Mouse (Mus musculus): ENCODE measurements at regions not wholly inside any gene's neighbourhood (a gene's known extent, or its start where the extent isn't known, plus 50 kb on each side); places are given as distances from the start of the nearest gene placed in this dataset.

DNA sequence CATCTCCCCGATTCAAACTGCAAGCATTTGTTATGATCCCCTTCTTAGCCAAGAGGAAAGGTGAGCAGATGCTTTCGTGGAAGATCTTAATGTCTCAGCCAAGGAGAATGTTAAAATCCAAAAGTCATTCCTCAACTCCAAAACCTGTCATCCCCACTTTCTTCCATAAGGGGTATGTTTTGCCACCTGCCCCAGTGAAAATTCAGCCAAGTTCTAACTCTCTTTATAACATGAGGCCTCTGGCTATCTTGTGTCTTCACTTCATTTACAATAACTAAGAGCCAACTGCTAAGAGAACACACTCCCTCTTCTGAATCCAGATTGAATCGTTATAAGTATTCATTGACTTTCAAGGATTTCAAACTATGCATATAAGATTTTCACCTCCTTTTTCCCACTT, 246.7 kb upstream of the Adam34 start:
- no peak overlapping the region for H3K9ac ChIP-seq (ENCODE audit: low read depth, low read length)
- H3K27ac ChIP-seq (ENCODE audit: low read depth, low read length): no peak overlapping the region
- H3K4me2 ChIP-seq (ENCODE audit: low read length): no peak overlapping the region
- H3K4me1 ChIP-seq (ENCODE audit: control insufficient read depth, insufficient read depth, low read depth, low read length): no peaks in the 10 kb centered on the region
- 84% methylated on average over 3 of the region's 3 CpGs for WGBS
- H3K4me3 ChIP-seq (ENCODE audit: low read length): no peak overlapping the region
- ATAC-seq: no peak
- H3K27me3 ChIP-seq (replicated peaks; ENCODE audit: control insufficient read depth, insufficient read depth, low read length): no peaks in the 10 kb centered on the region
- no peaks in the 10 kb centered on the region for H3K9me3 ChIP-seq (ENCODE audit: control insufficient read depth, low read length)
- H3K36me3 ChIP-seq (ENCODE audit: control insufficient read depth, insufficient read depth, low read length): no peaks in the 10 kb centered on the region

DNA sequence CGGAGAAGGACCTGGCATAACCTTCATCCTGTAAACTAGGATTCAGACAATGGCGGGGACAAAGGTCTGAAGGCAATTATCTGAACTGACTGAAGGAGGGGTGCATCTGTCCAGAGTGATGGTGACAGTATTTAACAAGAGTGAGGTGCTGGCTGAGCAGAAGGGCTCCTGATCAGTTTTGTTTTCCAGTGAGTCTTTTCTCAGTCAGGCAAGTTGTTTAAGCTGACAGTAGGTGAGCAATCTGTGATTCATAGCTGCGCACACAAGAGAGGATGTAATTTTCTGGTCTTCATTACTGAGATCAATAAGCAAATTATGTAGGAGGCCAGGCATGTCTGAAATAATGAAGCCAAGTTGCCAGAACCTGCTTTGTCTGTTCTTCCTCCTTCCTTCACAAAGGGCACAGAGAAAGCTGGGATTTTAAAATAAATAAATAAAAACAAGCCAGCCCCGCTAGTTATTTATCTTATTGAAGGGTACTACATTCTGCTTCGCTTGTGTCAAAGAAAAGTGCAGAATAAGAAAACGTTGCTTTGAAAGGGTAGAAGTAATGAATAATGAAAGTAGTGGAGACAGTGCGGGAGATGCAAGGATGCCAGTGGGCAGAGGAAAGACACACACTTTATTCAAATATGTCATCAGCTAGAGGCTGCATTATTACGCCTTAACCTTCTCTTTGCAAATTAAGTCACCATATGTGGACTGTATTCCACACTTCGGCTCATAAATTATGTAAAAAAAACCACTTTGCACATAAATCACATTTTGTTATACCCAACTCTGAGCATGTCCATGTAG, 239.6 kb upstream of the Adam34 start:
- H3K27ac ChIP-seq (ENCODE audit: low read depth, low read length): no peak overlapping the region
- 42% methylated on average over 9 of the region's 9 CpGs for WGBS
- ATAC-seq: peak; percentile 48; the same call in 1 of the 2 replicates

DNA sequence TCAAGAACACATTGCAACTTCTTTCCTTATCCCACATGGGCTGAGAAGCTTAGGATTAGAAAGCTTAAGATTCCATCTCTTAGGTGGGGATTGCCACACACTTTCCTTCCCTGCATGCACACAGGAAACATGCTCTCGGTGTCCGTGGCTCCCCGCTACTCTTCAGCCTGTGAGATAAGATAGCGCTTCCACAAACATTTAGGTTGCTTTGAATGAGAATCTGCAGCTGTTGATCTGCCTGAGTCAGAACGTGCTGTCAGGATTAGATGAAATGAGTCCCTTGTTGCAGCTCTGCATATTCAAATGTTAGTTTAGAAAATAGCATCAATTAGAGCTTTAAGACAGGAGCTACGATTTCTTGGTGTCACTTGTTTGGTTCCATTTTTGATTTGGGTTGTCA, 239.0 kb upstream of the Adam34 start:
- H3K9ac ChIP-seq (ENCODE audit: low read depth, low read length): no peak overlapping the region
- ATAC-seq: no peak
- 35% methylated on average over 6 of the region's 6 CpGs for WGBS
- H3K4me3 ChIP-seq (ENCODE audit: low read length): no peak overlapping the region
- no peak overlapping the region for H3K27ac ChIP-seq (ENCODE audit: low read depth, low read length)
- H3K4me1 ChIP-seq (ENCODE audit: control insufficient read depth, insufficient read depth, low read depth, low read length): no peaks in the 10 kb centered on the region; the same call in 1 of the 2 replicates
- H3K9me3 ChIP-seq (ENCODE audit: control insufficient read depth, low read length): no peaks in the 10 kb centered on the region
- H3K4me2 ChIP-seq (ENCODE audit: low read length): peak overlapping the region; percentile 3
- H3K36me3 ChIP-seq (ENCODE audit: control insufficient read depth, insufficient read depth, low read length): no peaks in the 10 kb centered on the region
- H3K27me3 ChIP-seq (replicated peaks; ENCODE audit: control insufficient read depth, insufficient read depth, low read length): no peaks in the 10 kb centered on the region

More for the DNA sequence above, 239.6 kb upstream of the Adam34 start:
- H3K4me1 ChIP-seq (ENCODE audit: control insufficient read depth, insufficient read depth, low read depth, low read length): no peaks in the 10 kb centered on the region; the same call in 1 of the 2 replicates
- no peak overlapping the region for H3K9ac ChIP-seq (ENCODE audit: low read depth, low read length)
- H3K36me3 ChIP-seq (ENCODE audit: control insufficient read depth, insufficient read depth, low read length): no peaks in the 10 kb centered on the region
- no peak overlapping the region for H3K4me3 ChIP-seq (ENCODE audit: low read length)
- H3K27me3 ChIP-seq (replicated peaks; ENCODE audit: control insufficient read depth, insufficient read depth, low read length): no peaks in the 10 kb centered on the region
- H3K4me2 ChIP-seq (ENCODE audit: low read length): peak overlapping the region; percentile 3
- no peaks in the 10 kb centered on the region for H3K9me3 ChIP-seq (ENCODE audit: control insufficient read depth, low read length)

DNA sequence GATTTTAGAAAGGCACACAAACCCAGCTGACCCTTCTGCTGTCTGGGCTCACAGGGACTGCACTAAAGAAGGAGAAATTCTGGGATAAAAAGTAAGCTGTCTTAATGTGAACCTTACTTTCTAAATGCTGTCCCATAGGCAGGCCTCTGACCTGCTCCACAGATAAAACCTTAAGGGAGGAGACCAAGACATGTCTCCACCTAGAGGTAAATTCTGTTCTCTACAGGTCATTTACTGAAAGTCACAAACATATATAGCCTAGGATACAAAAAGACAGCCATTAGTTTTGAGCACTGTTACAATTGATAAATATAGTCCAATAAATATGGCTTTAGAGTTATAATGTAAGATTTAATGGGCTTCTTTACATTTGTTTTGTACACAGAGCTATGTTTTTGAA, 221.9 kb upstream of the Adam34 start:
- no peaks in the 10 kb centered on the region for H3K36me3 ChIP-seq (ENCODE audit: control insufficient read depth, insufficient read depth, low read length)
- H3K9me3 ChIP-seq (ENCODE audit: control insufficient read depth, low read length): no peaks in the 10 kb centered on the region
- no peak for ATAC-seq
- H3K4me3 ChIP-seq (ENCODE audit: low read length): no peak overlapping the region
- H3K4me1 ChIP-seq (ENCODE audit: control insufficient read depth, insufficient read depth, low read depth, low read length): no peaks in the 10 kb centered on the region
- no peak overlapping the region for H3K9ac ChIP-seq (ENCODE audit: low read depth, low read length)
- no peak overlapping the region for H3K4me2 ChIP-seq (ENCODE audit: low read length)
- no peak overlapping the region for H3K27ac ChIP-seq (ENCODE audit: low read depth, low read length)
- H3K27me3 ChIP-seq (replicated peaks; ENCODE audit: control insufficient read depth, insufficient read depth, low read length): no peaks in the 10 kb centered on the region

DNA sequence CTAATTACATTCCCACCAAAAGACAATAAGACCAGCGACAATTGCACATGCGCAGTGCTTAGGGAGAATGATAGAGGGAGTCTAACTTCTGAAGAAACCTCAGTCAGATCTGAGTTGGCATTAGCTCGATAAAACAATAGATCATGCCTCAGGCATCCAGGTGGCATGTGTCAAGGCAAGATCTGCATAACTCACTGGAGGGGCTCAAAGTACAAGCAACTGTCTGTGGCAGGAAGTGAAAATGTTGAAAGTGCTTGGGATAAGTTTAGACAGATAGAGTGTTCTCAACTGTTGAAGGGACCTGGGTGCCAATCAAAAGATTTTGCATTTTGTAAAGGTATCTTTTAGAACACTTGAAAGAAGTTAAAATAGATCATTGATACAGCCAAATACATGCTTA, 213.1 kb upstream of the Adam34 start:
- Histone ChIP-seq H3K9me3 (ENCODE audit: control insufficient read depth, low read length) (no peaks in the 10 kb centered on the region), H3K4me3 (ENCODE audit: low read length) (no peak overlapping the region), H3K4me1 (ENCODE audit: control insufficient read depth, insufficient read depth, low read depth, low read length) (no peaks in the 10 kb centered on the region), H3K9ac (ENCODE audit: low read depth, low read length) (no peak overlapping the region), H3K36me3 (ENCODE audit: control insufficient read depth, insufficient read depth, low read length) (no peaks in the 10 kb centered on the region), H3K27ac (ENCODE audit: low read depth, low read length) (no peak overlapping the region), H3K4me2 (ENCODE audit: low read length) (no peak overlapping the region), H3K27me3 (replicated peaks; ENCODE audit: control insufficient read depth, insufficient read depth, low read length) (no peaks in the 10 kb centered on the region)
- WGBS: 69% methylated on average over 3 of the region's 3 CpGs
- no peak for ATAC-seq

DNA sequence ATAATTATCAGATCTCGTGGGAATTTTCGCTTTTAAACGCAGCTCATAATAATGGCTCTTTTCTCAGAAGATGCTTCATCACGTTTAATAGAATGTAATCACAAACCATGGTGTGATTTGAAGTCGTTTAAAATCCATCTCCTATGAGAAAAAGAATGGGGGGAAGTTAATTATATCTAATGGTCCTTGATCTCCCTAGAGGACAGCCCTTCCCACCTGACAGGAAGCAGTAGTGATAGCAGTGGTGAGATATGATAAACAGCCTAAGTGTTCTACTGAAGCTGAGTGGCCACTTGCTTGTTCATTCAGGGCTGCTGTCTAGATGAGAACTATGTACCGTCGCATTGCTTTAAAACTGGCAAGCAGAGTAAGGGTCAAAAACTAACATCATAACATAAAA, 211.4 kb upstream of the Adam34 start:
- Histone ChIP-seq H3K4me3 (ENCODE audit: low read length) (no peak overlapping the region), H3K4me2 (ENCODE audit: low read length) (no peak overlapping the region), H3K27me3 (replicated peaks; ENCODE audit: control insufficient read depth, insufficient read depth, low read length) (no peaks in the 10 kb centered on the region), H3K9me3 (ENCODE audit: control insufficient read depth, low read length) (no peaks in the 10 kb centered on the region), H3K9ac (ENCODE audit: low read depth, low read length) (no peak overlapping the region), H3K36me3 (ENCODE audit: control insufficient read depth, insufficient read depth, low read length) (no peaks in the 10 kb centered on the region), H3K27ac (ENCODE audit: low read depth, low read length) (no peak overlapping the region), H3K4me1 (ENCODE audit: control insufficient read depth, insufficient read depth, low read depth, low read length) (no peaks in the 10 kb centered on the region)
- WGBS: 73% methylated on average over 7 of the region's 7 CpGs
- no peak for ATAC-seq

DNA sequence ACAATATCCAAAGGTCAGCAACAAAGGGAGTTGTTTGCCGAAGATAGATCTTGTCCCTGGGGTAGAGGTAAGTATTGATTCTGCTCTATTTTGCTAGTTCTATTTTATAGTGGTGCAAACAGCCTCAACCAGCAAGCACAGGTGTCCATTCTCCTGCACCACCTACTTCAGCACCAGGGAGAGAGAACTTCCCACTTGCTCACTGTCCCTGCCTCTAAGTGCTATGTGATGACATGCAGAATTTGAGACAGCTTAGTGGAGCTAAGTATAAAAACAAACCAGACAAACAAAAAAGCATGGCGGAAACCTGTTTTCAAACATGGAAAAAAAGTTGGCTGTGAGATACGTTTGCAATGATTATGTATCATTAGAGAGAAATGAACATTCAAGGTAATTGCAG, 196.3 kb upstream of the Adam34 start:
- Histone ChIP-seq H3K9ac (ENCODE audit: low read depth, low read length) (no peak overlapping the region), H3K4me2 (ENCODE audit: low read length) (no peak overlapping the region), H3K9me3 (ENCODE audit: control insufficient read depth, low read length) (no peaks in the 10 kb centered on the region), H3K27ac (ENCODE audit: low read depth, low read length) (no peak overlapping the region), H3K27me3 (replicated peaks; ENCODE audit: control insufficient read depth, insufficient read depth, low read length) (no peaks in the 10 kb centered on the region), H3K36me3 (ENCODE audit: control insufficient read depth, insufficient read depth, low read length) (no peaks in the 10 kb centered on the region), H3K4me3 (ENCODE audit: low read length) (no peak overlapping the region), H3K4me1 (ENCODE audit: control insufficient read depth, insufficient read depth, low read depth, low read length) (no peaks in the 10 kb centered on the region)
- WGBS: 82% methylated on average over 3 of the region's 3 CpGs
- no peak for ATAC-seq

DNA sequence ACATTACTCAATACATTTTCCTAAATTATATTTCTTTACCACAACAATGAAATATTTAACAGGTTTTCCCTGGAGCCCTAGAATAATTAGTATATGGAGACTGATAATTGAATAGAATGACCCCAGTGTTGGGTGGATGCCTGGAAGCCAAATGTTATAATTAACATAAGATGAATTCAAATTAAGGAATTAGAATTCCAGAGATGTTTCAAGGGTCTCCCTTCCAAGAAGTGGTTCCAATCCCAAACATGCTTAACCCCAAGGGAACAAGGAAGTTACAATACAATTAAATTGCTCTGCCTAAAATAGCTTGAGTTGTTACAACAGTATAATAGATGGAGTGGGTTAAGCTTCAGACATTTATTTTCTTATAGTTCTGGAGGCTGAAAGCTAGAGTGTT, 185.3 kb upstream of the Adam34 start:
- H3K27me3 ChIP-seq (replicated peaks; ENCODE audit: control insufficient read depth, insufficient read depth, low read length): no peaks in the 10 kb centered on the region
- no peak overlapping the region for H3K27ac ChIP-seq (ENCODE audit: low read depth, low read length)
- H3K36me3 ChIP-seq (ENCODE audit: control insufficient read depth, insufficient read depth, low read length): no peaks in the 10 kb centered on the region
- ATAC-seq: no peak
- no peak overlapping the region for H3K4me2 ChIP-seq (ENCODE audit: low read length)
- no peaks in the 10 kb centered on the region for H3K4me1 ChIP-seq (ENCODE audit: control insufficient read depth, insufficient read depth, low read depth, low read length)
- no peak overlapping the region for H3K4me3 ChIP-seq (ENCODE audit: low read length)
- no peak overlapping the region for H3K9ac ChIP-seq (ENCODE audit: low read depth, low read length)
- H3K9me3 ChIP-seq (ENCODE audit: control insufficient read depth, low read length): no peaks in the 10 kb centered on the region

DNA sequence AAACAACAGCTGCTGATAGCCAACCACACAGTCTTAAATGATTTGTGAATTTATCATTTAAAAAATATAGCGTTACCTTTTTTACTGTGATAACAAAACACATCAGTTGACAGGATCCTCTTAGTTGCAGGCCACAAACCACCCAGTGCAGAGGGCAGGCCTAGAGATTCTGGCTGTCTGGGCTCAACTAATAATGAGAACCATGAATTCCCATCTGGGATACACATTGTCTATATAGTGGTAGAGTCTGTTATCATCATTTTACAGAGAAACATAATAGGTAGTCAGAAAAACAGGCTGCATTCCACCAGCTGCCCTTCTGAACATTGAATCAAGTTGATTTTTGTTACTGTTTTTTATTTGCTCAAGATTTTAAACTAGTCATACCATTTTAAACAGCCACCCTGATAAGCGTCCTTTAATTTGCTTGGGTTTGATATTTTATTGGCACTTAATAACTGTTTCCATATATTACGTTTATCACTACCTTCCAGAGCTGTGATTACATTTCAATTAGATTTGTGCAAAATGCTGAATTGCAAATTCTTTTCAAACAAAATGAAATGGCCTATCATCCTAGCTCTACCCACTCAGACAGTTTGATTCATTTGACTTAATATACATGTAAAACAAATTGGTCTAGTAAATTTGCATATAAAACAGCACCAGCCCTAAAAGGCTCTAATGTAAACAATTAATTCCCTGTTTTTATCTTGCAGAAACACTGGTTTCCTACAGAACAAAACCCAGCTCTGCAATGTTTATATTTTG, 144.2 kb upstream of the Adam34 start:
- ATAC-seq: no peak
- H3K27me3 ChIP-seq (replicated peaks; ENCODE audit: control insufficient read depth, insufficient read depth, low read length): no peaks in the 10 kb centered on the region
- 76% methylated on average over 3 of the region's 3 CpGs for WGBS

More for the DNA sequence above, 144.2 kb upstream of the Adam34 start:
- Histone ChIP-seq H3K36me3 (ENCODE audit: control insufficient read depth, insufficient read depth, low read length) (no peaks in the 10 kb centered on the region), H3K9ac (ENCODE audit: low read depth, low read length) (no peak overlapping the region), H3K4me1 (ENCODE audit: control insufficient read depth, insufficient read depth, low read depth, low read length) (no peaks in the 10 kb centered on the region), H3K4me2 (ENCODE audit: low read length) (no peak overlapping the region), H3K27ac (ENCODE audit: low read depth, low read length) (no peak overlapping the region), H3K4me3 (ENCODE audit: low read length) (no peak overlapping the region), H3K9me3 (ENCODE audit: control insufficient read depth, low read length) (no peaks in the 10 kb centered on the region)
